Mouse (Mus musculus): Measurements from ENCODE around the gene Slc2a6.

DNA sequence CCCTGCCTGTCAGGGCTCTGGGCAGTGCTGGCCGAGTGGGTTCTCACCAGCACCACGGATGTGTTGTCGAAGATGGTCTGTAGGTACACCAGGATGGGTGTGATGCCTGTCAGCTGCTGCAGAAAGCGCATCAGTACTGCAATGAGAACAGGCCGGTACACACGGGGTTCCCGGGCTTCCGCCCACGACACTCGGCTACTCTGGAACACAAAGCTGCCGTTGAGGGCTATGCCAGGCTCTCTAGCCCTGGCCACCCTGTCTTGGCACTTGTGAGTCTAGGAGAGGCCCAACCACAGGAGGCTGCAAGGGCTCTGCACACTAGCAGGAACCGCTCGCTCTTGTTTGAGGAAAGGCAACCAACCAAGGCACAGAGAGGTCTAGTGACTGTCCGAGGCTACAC lies 3.7 kb downstream of the Slc2a6 start:
- TF ChIP-seq CTCF (IDR thresholded peaks at IDR 0.05; ENCODE audit: low read depth) (no peak), EP300 (optimal IDR thresholded peaks at IDR 0.05) (no peak)
